Comparison of ENCODE assay signal across 8 mouse cellular contexts in genomic region chr2:76283378-76284132, GRCm38 (mm10). TPM values are rescaled to one million over a fixed set of nuclear protein-coding genes. Genes with fewer than 3 reads are reported as not detected.
DNase-seq lines count a peak whose midpoint lies in the region; ATAC-seq and TF ChIP-seq lines count a peak whose summit lies in the region.
"Had no signal": no experiment of that assay in that cellular context is flagged by ENCODE, and none has a peak within 500 bp of the region (broad histone marks: within the 10 kb centered on the region; RNA-seq: fewer than 3 reads in every experiment).

No protein-coding gene starts in this region.

- no peak; the same call in 1 of the 2 replicates for ATAC-seq in midbrain, postnatal 0 days (ENCODE audit: low FRiP score)
- ATAC-seq in frontal cortex, adult (ENCODE audit: low TSS enrichment) = peak; percentile 98

- no peaks in the 10 kb centered on the region for H3K27me3 ChIP-seq in midbrain, postnatal 0 days (ENCODE audit: insufficient read depth, low read length)
- H3K27me3 ChIP-seq in midbrain, embryonic 10.5 days (ENCODE audit: low read depth, poor library complexity, severe bottlenecking) = no peaks in the 10 kb centered on the region
- no peaks in the 10 kb centered on the region for H3K27me3 ChIP-seq in limb, embryonic 10.5 days (ENCODE audit: low read depth, poor library complexity, severe bottlenecking)

- H3K4me1 ChIP-seq in midbrain, postnatal 0 days (ENCODE audit: insufficient read depth, low read length) = no peaks in the 10 kb centered on the region
- no peaks in the 10 kb centered on the region for H3K4me1 ChIP-seq in midbrain, embryonic 10.5 days
- H3K4me1 ChIP-seq in limb, embryonic 10.5 days = no peaks in the 10 kb centered on the region

- no peak overlapping the region for H3K4me3 ChIP-seq in midbrain, postnatal 0 days (ENCODE audit: low read depth, low read length)
- no peak overlapping the region for H3K4me3 ChIP-seq in midbrain, embryonic 10.5 days
- no peak overlapping the region for H3K4me3 ChIP-seq in limb, embryonic 10.5 days

- no peak overlapping the region; the same call in 1 of the 2 replicates for H3K27ac ChIP-seq in midbrain, postnatal 0 days (ENCODE audit: low read depth, low read length)
- H3K27ac ChIP-seq in midbrain, embryonic 10.5 days (replicated peaks) = no peak overlapping the region
- H3K27ac ChIP-seq in limb, embryonic 10.5 days = no peak overlapping the region

- peak; percentile 91 for DNase-seq in midbrain, postnatal 0 days (ENCODE audit: low spot score)
- no peak for DNase-seq in midbrain, embryonic 10.5 days (ENCODE audit: low spot score)
- peak; percentile 64 to 69 for DNase-seq in left cerebral cortex, adult 18-20 months (ENCODE audit: low spot score in 2 of 2)
- peak; percentile 86 to 89 for DNase-seq in right cerebral cortex, postnatal 10 days (ENCODE audit: low spot score in 2 of 2)
- no peak for DNase-seq in kidney, adult 18-20 months
- no peak for DNase-seq in limb, embryonic 10.5 days (ENCODE audit: low spot score)

- H3K9ac ChIP-seq in midbrain, postnatal 0 days (replicated peaks; ENCODE audit: low read length, poor library complexity, severe bottlenecking) = no peak overlapping the region

- H3K36me3 ChIP-seq in midbrain, postnatal 0 days (ENCODE audit: insufficient read depth, low read length) = no peaks in the 10 kb centered on the region
- H3K36me3 ChIP-seq in midbrain, embryonic 10.5 days = no peaks in the 10 kb centered on the region
- H3K36me3 ChIP-seq in limb, embryonic 10.5 days = no peaks in the 10 kb centered on the region

- no peak overlapping the region for H3K4me2 ChIP-seq in midbrain, postnatal 0 days (ENCODE audit: low read depth, low read length, poor library complexity, severe bottlenecking)

- WGBS in midbrain, postnatal 0 days = 76% methylated on average over 6 of the region's 6 CpGs
- WGBS in midbrain, embryonic 10.5 days = 92% methylated on average over 6 of the region's 6 CpGs
- 91% methylated on average over 6 of the region's 6 CpGs for WGBS in limb, embryonic 10.5 days

- H3K9me3 ChIP-seq in midbrain, postnatal 0 days (ENCODE audit: low read length) = no peaks in the 10 kb centered on the region
- H3K9me3 ChIP-seq in midbrain, embryonic 10.5 days (replicated peaks) = no peaks in the 10 kb centered on the region
- no peaks in the 10 kb centered on the region for H3K9me3 ChIP-seq in limb, embryonic 10.5 days (replicated peaks)

- TF ChIP-seq CTCF in midbrain, postnatal 0 days (IDR thresholded peaks at IDR 0.05) = no peak

RNA-seq across cellular contexts. Expression of gene Pde11a, which starts 55.0 kb away (rescaled TPM):
- 1.1 and 1.5 TPM in 2 replicates for total RNA-seq in midbrain, postnatal 0 days (2014; rRNA removed)
- polyA plus RNA-seq in midbrain, postnatal 0 days (2015; fragmentation: Nextera tagmentation; extraction: Ambion mirVana) = 0.94 and 0.96 TPM in 2 replicates
- polyA plus RNA-seq in midbrain, embryonic 10.5 days (2016; fragmentation: Nextera tagmentation; extraction: Ambion mirVana) = 0.14 and 0.51 TPM in 2 replicates
- 1 to 10 TPM; 3.8 to 4.6 TPM for total RNA-seq in left cerebral cortex, adult 18-20 months (2021)
- 0.11 and 0.25 TPM in 2 replicates for polyA plus RNA-seq in limb, embryonic 10.5 days (2016; fragmentation: Nextera tagmentation; extraction: Ambion mirVana)
- total RNA-seq: liver, adult 2 months had no signal
- polyA plus RNA-seq: liver, adult 2 months had no signal

Comparison
In these comparisons a context has a peak if more than half of its experiments do, and no peak if none do; other contexts are left out.
1. DNase-seq: peak in midbrain, postnatal 0 days (single experiment), left cerebral cortex, adult 18-20 months (2 of 2) and right cerebral cortex, postnatal 10 days (2 of 2); none in midbrain, embryonic 10.5 days (single experiment), kidney, adult 18-20 months (single experiment) and limb, embryonic 10.5 days (single experiment).